Mouse (Mus musculus): Measurements from ENCODE around the gene Cnga3.

DNA sequence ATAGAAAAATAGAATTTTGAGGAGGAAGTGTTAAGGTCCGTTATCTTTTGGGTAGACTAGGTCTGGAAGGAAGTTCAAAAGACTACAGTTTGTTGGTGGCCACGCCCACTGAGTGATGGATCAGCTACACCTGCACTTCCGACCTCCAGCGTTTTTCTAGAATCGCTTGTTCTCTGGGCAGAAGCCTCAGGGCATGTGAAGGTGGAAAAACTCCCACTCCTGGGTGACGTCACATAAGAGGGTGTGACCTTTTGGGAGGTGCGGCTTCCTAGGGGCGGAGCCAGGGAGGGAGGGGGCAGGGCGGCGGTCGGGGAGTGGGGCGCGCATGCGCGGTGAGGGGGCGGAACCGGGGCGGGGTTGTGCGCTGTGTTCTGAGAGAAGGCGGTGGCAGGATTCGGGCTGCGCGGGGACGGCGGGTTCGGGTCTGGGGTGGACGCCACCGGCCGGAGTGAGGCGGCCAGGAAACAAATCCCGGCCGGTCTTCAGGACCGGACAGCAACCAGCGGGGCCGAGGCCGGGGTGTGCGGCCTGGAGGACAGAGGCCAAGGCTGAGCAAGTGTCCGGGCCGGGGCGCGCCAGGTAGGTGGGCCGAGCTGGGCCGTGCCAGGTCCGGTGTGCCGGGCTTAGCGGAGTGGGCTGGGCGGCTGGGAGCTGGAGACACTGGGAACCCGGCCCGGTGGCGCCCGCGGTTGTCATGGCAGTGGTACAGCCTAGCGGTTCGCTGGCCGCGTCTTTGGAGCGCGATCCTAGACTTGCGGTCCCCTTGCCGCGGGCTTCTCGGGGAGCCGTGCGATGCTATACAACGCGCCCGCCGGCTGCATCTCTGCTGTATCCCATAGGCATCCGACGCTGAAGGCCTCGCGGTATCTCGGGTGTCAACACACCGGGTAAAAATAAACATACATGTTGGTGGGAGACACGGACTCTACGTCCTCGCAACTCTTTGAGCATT lies 85.6 kb downstream of the Cnga3 start, which contains the start of gene Inpp4a:
- TF ChIP-seq POLR2A (IDR thresholded peaks at IDR 0.05; ENCODE audit: insufficient read depth, low read length) (no peak), CTCF (IDR thresholded peaks at IDR 0.05; ENCODE audit: low read depth, low read length) (no peak), EP300 (IDR thresholded peaks at IDR 0.05; ENCODE audit: insufficient read depth, low read depth, low read length) (no peak)

Data from ES-Bruce4 (cell line).